Mouse (Mus musculus) myocyte (in vitro differentiated cells): Measurements from ENCODE around the gene Irf8.

Experiments used
- E2F4 ChIP-seq: IDR thresholded peaks from one replicate; pipeline ENCODE4 v1.6.1; 2011; ENCODE audit warnings: mild to moderate bottlenecking, control low read depth, moderate library complexity; ENCODE audit not compliant: insufficient read depth
- MAX ChIP-seq: IDR thresholded peaks from one replicate; pipeline ENCODE4 v1.6.1; 2011; ENCODE audit warnings: low read depth, mild to moderate bottlenecking, control low read depth
- POLR2A ChIP-seq: IDR thresholded peaks from one replicate; pipeline ENCODE4 v1.6.1; 2011; ENCODE audit warnings: low read depth, mild to moderate bottlenecking, control low read depth, moderate library complexity; ENCODE audit not compliant: insufficient read length

DNA sequence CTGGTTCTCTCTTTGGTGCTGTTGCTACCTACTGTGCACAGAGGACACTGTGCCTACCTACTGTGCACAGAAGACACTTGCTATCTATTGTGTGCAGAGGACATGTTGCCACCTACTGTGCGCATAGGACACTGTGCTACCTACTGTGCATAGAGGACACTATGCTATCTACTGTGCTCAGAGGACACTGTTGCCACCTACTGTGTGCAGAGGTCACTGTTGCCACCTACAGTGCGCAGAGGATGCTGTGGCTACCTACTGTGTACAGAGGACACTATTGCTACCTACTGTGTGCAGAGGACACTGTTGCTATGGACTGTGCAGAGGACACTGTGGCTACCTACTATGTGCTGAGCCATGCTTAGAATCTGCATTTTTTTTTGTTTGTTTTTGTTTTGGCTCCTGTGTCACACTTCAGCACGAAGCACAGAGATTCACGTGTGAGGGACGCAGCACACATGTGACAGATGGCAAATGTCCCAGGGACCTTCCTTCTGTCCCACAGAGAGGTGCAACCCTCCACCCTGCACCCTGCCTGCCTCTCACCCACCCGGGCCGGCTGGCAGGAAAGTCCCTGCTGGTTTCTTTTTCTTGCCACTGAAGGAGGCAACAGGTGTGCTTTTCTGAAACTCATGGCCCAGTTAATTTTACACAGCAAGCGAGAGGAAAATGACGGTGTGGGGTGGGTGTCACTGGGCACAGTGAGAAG, 61.0 kb downstream of the Irf8 start:
- TF ChIP-seq POLR2A, result no peak
- no peak for TF ChIP-seq MAX
- TF ChIP-seq E2F4, result no peak
